Mouse (Mus musculus): ENCODE data around the gene Ube2c.
"Not testable (repeated sequence)": the region's sequence is repeated elsewhere in the genome, so short reads cannot be mapped to it uniquely, and the experiment has no call there.

Ube2c gene

GRCm38 (mm10) chr2:164790451-164790850 lies 20.8 kb downstream of the Ube2c start:
- no peak for DNase-seq

- DNase-seq: peak; percentile 56
Observed at GRCm38 (mm10) chr2:164791841-164792261, 22.2 kb downstream of the Ube2c start.

DNA sequence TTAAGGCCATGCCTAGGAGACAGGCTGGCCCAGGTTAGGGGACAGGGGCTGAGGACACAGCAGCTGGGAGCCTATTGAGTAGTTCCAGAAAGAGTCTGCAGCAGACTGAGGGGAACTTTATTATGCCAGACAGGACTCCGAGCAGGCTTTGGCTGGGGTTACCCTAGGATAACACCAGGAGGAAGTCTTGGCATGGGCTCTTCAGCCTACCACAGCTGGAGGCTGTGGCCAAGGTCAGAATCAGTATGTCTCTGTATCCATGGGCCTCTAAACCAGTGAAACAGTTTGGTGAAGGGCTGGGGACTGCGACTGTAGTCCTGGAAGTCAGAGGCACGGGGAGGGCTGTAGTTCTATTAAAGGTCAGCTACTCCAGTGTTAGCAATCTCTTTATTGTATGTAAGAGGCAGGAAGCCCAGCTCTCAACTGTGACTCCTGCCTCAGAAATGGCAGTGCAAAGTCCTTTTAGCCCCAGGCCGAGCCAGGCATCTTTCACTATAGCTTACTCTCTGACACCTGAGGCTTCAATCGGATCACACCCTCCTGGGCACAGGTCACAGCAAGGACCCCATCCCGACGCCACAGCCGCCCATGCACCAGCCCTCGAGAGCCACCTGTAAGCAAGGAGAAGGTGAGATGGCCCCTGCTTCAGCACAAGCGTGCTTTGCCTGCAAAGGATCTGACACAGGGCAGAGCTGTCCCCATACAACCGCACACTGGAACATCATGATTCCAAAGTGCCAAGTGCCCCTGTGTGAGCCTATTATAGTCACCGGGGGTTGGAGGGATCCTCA lies 22.9 kb downstream of the Ube2c start:
- no peak for DNase-seq

DNA sequence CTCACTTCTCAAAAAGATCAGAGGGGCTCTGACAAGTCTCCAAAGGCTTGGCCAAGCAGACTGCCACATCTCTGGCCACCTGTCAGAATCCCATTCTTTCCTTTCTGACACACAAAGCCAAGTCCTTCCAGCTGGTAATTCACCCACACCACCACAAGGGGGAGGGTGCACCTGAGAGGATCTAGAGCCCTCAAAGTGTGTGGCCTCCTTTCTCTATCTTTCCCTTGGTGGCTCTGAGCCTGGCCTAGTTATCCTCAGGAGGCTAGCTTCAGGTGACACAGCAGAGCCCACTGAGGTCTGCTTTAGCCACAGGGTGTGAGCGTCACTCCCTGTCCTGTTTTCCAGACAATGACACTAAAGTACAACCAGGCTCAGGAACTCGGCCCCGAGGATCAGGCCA lies 23.5 kb downstream of the Ube2c start:
- DNase-seq: peak; percentile 72

DNA sequence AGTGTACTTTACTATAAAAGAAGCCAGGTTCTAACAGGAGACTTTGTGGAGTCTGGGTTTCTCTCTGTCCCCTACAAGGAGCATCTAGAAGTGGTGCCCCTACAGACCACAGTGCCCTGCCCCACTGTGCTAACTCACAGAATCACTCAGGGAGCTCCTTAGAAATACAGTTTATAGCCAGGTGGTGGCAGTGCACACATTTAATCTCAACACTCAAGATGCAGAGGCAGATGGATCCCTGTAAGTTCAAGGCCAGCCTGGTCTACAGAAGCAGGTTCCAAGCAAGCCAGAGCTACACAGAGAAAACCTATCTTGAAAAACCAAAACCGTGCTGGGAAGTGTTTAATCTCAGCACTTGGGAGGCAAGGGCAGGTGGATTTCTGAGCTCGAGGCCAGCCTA lies 24.1 kb downstream of the Ube2c start:
- DNase-seq: no peak

GRCm38 (mm10) chr2:164794293-164794692 lies 24.6 kb downstream of the Ube2c start:
- peak; percentile 82 for DNase-seq

GRCm38 (mm10) chr2:164795868-164796267 lies 26.2 kb downstream of the Ube2c start:
- DNase-seq: no peak

- not testable (repeated sequence) for DNase-seq
Observed at GRCm38 (mm10) chr2:164798554-164798953, 28.9 kb downstream of the Ube2c start.

DNA sequence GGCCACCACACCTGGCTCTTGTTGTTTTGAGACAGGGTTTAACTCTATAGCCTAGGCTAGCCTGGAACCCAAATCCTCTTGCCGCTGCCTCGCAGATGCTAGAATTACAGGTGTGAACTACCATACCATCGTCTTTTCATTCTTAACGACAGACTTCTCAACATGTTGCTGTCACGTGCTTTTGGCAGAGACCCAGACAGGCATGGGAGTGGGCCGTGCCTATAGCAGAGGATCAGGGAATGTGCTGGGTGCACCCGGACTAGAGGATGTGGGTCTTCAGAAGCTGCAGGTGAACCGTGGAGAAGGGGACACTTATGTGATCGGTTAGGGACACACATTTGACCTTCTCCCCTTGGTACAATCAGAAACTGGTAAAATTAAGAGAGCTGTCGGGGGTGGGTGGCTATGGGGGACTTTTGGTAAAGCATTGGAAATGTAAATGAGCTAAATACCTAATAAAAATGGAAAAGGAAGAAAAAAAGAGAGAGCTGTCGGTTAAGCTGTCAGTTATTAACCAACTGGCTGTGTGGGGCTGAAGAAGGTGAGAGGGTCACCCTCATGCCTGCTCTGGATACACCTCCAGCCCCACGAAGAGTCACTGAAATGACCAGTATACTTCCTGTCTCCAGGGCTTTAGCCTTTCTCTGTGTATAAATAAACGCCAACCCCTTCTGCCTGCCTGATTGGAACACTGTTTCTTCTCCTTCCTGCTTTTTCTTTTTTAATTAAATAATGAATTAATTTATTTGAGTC lies 30.7 kb downstream of the Ube2c start:
- no peak for DNase-seq

DNA sequence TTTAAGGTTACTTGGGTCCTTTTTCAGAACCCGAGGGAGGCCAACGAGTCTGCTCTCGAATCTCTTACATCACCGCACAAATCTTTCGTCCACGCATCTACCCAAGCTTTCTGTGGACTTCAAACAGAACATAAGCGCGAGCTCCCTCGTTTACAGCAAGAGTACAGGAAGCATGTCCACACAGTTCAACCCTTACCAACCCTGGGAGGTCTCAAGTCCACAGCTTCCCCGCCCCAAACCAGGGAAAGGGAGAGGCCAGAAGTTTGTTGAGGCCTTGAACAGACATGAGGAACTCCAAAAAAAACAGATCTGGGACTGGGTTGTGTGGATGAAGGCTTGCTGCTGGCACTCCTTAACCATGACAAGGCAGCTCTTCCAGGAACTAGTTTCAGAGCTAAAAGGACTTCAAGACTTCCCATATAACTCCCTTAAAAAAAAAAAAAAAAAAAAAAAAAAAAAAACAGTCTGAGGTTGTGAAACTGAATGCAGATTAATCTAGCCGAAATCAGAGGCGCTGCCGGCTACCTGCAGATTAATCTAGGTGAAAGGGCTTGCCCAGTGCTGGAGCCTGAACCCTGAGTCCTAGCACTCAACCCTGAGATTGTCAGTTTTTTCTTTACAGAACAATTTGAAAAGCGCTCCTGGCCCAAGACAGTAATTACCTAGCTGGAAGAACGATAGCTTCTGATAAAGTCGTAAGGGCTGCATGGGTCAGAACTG lies 33.7 kb downstream of the Ube2c start:
- no peak for DNase-seq

GRCm38 (mm10) chr2:164803921-164804313 lies 34.2 kb downstream of the Ube2c start:
- DNase-seq: no peak

GRCm38 (mm10) chr2:164804533-164805331 lies 35.0 kb downstream of the Ube2c start, which contains the start of the genes Acot8 and Zswim3:
Gene Acot8, minus strand, starts transcription at chr2:164804882.
Gene Zswim3, plus strand, starts transcription at chr2:164805098.
- DNase-seq: peak; percentile 98

GRCm38 (mm10) chr2:164805332-164805718 lies 35.6 kb downstream of the Ube2c start:
- DNase-seq: no peak

DNA sequence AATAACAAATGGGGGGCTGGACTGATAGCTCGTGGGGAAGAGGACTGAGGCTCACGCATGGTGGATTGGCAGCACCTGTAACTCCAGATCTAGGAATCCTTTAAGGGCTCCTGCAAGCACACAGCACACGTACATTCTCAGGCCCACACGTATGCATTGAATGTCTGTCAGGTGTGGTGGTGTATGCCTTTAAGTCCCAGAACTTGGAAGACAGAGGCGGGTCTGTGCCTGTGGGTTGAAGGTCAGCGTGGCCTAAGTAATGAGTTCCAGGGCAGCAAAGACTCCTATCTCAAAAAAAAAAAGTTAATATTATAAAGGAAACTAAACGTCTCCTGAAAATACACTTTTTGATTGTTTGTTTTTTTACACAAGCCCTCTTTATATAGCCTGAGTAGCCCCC lies 36.9 kb downstream of the Ube2c start:
- no peak for DNase-seq

DNA sequence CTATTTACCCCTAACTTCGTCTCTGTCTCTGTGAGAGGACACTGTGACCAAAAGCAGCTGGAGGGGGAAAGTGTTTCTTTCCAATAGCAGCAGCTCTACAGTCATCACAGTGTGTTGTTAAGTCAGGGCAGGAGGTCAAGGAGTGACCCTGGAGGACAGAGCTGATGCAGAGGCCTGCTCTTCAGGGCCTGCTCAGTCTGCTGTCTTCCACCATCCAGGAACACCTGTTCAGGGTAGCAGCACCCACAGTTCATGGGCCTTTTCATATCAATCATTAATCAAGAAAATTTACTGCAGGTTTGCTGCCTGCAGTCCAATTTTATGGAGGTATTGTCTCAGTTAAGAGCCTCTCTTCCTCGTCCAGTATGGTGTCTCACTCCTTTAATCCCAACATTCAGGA lies 43.9 kb downstream of the Ube2c start:
- no peak for DNase-seq

DNA sequence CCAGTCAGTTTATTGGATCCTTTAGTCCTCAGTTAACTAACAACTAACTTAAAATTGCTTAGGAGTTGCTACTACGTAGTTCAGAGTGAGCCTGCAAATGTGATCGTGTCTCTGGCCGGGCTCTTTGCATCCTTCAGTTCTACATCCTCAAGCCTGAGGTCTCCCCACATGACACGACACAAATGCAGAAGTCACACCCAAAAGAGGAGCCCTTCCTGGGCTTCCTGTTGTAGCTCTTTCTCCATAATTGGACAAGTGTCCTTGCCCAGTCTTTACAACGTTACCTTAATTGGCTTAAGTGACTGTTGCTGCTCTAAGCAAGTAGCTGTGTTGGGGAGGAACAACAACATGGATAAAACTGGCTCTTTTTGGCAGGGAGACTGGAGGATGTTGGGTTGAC lies 45.6 kb downstream of the Ube2c start:
- no peak for DNase-seq

DNA sequence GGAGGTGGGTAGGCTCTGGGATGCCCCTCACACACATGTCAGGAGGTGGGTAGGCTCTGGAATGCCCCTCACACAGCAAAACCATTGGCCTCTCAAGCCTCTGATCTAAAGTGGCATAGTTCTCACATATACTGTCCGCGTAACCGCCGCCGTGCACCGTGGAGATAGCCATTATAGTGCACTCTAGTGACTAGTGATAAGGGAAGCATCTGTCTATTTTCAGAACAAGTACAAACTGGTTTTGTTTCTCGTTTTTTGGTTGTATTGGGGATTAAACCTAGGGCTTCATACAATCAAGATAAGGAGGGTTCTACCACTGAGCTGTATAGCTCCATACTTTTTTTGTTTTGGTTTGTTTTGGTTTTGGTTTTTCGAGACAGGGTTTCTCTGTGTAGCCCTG lies 46.1 kb downstream of the Ube2c start:
- no peak for DNase-seq

DNA sequence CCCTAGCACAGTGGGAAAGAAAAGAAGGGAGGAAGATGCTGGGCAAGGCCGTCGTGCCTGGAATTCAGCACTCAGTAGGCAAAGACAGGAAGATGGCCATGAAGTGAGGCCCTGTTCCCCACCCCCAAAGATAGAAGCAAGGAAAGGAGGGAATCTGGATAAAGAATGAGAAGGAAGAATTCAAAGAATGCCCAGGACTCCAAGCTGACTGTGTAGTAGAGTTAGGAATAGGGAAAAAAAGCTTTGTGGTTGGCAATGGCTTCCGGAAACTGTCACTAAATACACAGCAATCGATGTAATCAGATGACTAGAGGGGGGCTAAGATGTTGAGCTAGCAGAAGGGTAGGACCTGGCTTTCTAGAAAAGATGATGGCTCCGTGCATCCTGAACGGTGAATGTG lies 47.5 kb downstream of the Ube2c start:
- DNase-seq: no peak

DNA sequence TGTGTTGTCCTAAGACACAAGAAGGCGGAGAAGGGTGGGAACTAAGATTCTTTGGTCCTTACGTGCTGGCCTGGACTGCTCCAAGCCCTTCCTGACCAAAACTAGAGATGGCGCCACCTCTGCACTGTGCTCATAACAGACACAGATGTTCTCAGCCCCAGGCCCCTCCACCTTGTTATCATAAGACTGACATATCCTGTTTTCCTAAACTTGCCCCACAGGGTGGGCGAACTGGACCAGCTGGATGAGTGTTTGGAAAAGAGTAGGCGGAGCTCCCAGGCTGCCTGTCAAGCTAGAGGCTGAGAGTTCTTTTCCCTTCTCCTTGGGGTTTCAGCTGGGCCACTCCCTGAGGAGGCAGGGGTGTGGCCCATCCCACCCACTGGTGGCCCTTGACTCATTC lies 48.0 kb downstream of the Ube2c start:
- no peak for DNase-seq

DNA sequence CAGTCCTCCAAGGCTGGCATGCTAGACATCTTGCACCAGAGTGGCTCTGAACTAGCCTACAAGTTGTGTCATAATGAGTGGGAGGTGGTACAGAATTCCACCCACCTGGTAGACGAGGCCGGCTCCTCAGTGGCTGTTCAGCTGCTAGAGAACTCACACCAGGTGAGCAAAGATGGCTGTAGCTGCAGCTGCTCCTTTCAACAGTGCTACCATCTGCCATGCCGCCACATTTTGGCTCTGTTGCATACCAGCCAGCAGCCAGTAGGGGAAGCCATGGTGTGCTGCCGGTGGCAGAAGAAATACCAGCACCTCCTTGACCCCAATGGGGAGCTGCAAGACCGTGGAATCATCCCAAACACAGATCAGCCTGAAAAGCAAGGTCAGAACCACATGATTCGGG lies 51.4 kb downstream of the Ube2c start:
- DNase-seq: no peak

DNA sequence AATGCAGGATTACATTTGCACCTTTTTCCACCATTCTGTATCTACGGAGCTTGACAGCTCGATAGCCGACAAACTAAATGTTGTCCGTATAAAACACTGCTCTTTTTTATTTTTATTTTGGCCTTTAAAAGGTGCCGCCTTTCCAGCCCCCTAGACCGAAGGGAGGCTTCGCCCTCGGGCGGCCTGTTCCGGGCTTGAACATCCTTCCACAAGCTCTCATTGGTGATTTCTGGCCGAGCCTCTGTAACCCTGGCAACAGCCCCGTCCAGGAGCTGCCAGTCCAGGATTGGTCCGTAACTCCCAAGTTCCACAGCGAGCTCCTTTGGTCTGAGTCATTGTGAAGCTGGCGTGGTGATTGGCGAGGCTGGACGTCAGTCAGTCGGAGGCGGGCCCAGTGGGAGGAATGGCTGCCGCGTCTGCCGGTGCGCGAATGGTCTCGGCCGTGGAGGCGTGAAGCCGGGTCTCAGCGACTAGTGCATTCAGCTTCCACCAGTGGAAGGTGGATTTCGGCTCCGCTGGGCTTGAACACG lies 53.0 kb downstream of the Ube2c start, which contains the start of gene Zswim1:
Zswim1 (plus strand) TSS at position 51 of the 530 bp plus-strand sequence.
- peak; percentile 100 for DNase-seq

- DNase-seq: no peak
Observed at GRCm38 (mm10) chr2:164823181-164823585, 53.5 kb downstream of the Ube2c start.

All from cerebellum, adult 11 months (tissue).